Mouse (Mus musculus): ENCODE data around the gene Saa4. TPM values are rescaled to one million over a fixed set of nuclear protein-coding genes. Genes with fewer than 3 reads are reported as not detected.
"Not testable (repeated sequence)": the region's sequence is repeated elsewhere in the genome, so short reads cannot be mapped to it uniquely, and the experiment has no call there.

Gene Saa4
- polyA plus RNA-seq, 1 experiment from 2014 or later, result not detected

- peaks cover 12% of the 10 kb centered on the region for H3K36me3 ChIP-seq (replicated peaks)
- no peak overlapping the region for H3K4me3 ChIP-seq (replicated peaks)
- H3K27me3 ChIP-seq, result no peaks in the 10 kb centered on the region; the same call in 1 of the 2 replicates
- H3K4me2 ChIP-seq, result no peak overlapping the region
- peaks cover 7% of the 10 kb centered on the region for H3K4me1 ChIP-seq
- 76% methylated on average over 6 of the region's 6 CpGs for WGBS
- H3K27ac ChIP-seq, result no peak overlapping the region
- H3K9ac ChIP-seq, result no peak overlapping the region
- no peak for ATAC-seq (ENCODE audit: low FRiP score)
- no peaks in the 10 kb centered on the region for H3K9me3 ChIP-seq
Measured at GRCm38 (mm10) chr7:46712250-46712649, 20.2 kb downstream of the Saa4 start.

GRCm38 (mm10) chr7:46710390-46710844 lies 22.0 kb downstream of the Saa4 start, which contains the start of gene Saal1:
Gene Saal1 (minus strand): TSS chr7:46710680.
- no peaks in the 10 kb centered on the region; the same call in 1 of the 2 replicates for H3K27me3 ChIP-seq
- H3K9ac ChIP-seq, result peak within 1 kb of the TSS; percentile 89
- H3K27ac ChIP-seq, result peak within 1 kb of the TSS; percentile 79
- peaks cover 7% of the 10 kb centered on the region for H3K4me1 ChIP-seq
- H3K4me3 ChIP-seq (replicated peaks), result peak within 1 kb of the TSS; percentile 87
- 0% methylated on average over 38 of the region's 38 CpGs for WGBS
- peak; percentile 96 for ATAC-seq (ENCODE audit: low FRiP score)
- H3K4me2 ChIP-seq, result peak within 1 kb of the TSS; percentile 59
- H3K36me3 ChIP-seq (replicated peaks), result peaks cover 31% of the 10 kb centered on the region
- H3K9me3 ChIP-seq, result no peaks in the 10 kb centered on the region

- H3K4me3 ChIP-seq (replicated peaks), result no peak overlapping the region
- ATAC-seq (ENCODE audit: low FRiP score), result no peak
- 98% methylated on average over 6 of the region's 6 CpGs for WGBS
- peaks cover 96% of the 10 kb centered on the region for H3K36me3 ChIP-seq (replicated peaks)
- no peak overlapping the region for H3K27ac ChIP-seq
- H3K27me3 ChIP-seq, result no peaks in the 10 kb centered on the region
- H3K4me2 ChIP-seq, result no peak overlapping the region
- no peaks in the 10 kb centered on the region for H3K4me1 ChIP-seq
- H3K9ac ChIP-seq, result no peak overlapping the region
- H3K9me3 ChIP-seq, result no peaks in the 10 kb centered on the region
Measured at GRCm38 (mm10) chr7:46700521-46701025, 31.8 kb downstream of the Saa4 start.

GRCm38 (mm10) chr7:46696754-46697153 lies 35.6 kb downstream of the Saa4 start:
- Histone ChIP-seq H3K9me3 (no peaks in the 10 kb centered on the region), H3K36me3 (replicated peaks) (peaks cover 76% of the 10 kb centered on the region), H3K27me3 (no peaks in the 10 kb centered on the region), H3K27ac (no peak overlapping the region), H3K9ac (no peak overlapping the region), H3K4me1 (no peaks in the 10 kb centered on the region), H3K4me2 (no peak overlapping the region), H3K4me3 (replicated peaks) (no peak overlapping the region)
- 90% methylated on average over 1 of the region's 1 CpGs for WGBS
- ATAC-seq (ENCODE audit: low FRiP score), result no peak

GRCm38 (mm10) chr7:46686827-46687226 lies 45.6 kb downstream of the Saa4 start:
- Histone ChIP-seq H3K27me3 (no peaks in the 10 kb centered on the region), H3K4me3 (replicated peaks) (no peak overlapping the region), H3K4me1 (no peaks in the 10 kb centered on the region), H3K9me3 (no peaks in the 10 kb centered on the region), H3K36me3 (replicated peaks) (peaks cover 41% of the 10 kb centered on the region), H3K9ac (no peak overlapping the region), H3K4me2 (no peak overlapping the region), H3K27ac (no peak overlapping the region)
- ATAC-seq (ENCODE audit: low FRiP score), result no peak
- WGBS, result 89% methylated on average over 5 of the region's 5 CpGs

- no peak overlapping the region for H3K9ac ChIP-seq
- H3K4me1 ChIP-seq, result no peaks in the 10 kb centered on the region
- H3K4me2 ChIP-seq, result no peak overlapping the region
- no peaks in the 10 kb centered on the region for H3K9me3 ChIP-seq
- H3K27ac ChIP-seq, result no peak overlapping the region
- no peak overlapping the region for H3K4me3 ChIP-seq (replicated peaks)
- H3K27me3 ChIP-seq, result no peaks in the 10 kb centered on the region
- no peak for ATAC-seq (ENCODE audit: low FRiP score)
- no peaks in the 10 kb centered on the region for H3K36me3 ChIP-seq (replicated peaks)
Measured at GRCm38 (mm10) chr7:46680732-46681131, 51.7 kb downstream of the Saa4 start.

- H3K36me3 ChIP-seq (replicated peaks), result not testable (repeated sequence)
Measured at GRCm38 (mm10) chr7:46679044-46679443, 53.4 kb downstream of the Saa4 start.

GRCm38 (mm10) chr7:46678417-46678816 lies 54.0 kb downstream of the Saa4 start:
- ATAC-seq (ENCODE audit: low FRiP score), result no peak
- H3K27ac ChIP-seq, result no peak overlapping the region
- H3K4me2 ChIP-seq, result no peak overlapping the region
- H3K9me3 ChIP-seq, result no peaks in the 10 kb centered on the region
- H3K4me1 ChIP-seq, result no peaks in the 10 kb centered on the region
- H3K36me3 ChIP-seq (replicated peaks), result no peaks in the 10 kb centered on the region
- H3K4me3 ChIP-seq (replicated peaks), result no peak overlapping the region
- no peak overlapping the region for H3K9ac ChIP-seq
- no peaks in the 10 kb centered on the region for H3K27me3 ChIP-seq
- WGBS, result 90% methylated on average over 3 of the region's 3 CpGs

More at GRCm38 (mm10) chr7:46679044-46679443, 53.4 kb downstream of the Saa4 start:
- H3K4me1 ChIP-seq; H3K9ac ChIP-seq; H3K27me3 ChIP-seq; ATAC-seq (ENCODE audit: low FRiP score); H3K27ac ChIP-seq; H3K4me3 ChIP-seq (replicated peaks); H3K9me3 ChIP-seq; H3K4me2 ChIP-seq: not testable (repeated sequence)
- WGBS, result 85% methylated on average over 7 of the region's 7 CpGs

Other genes with a start within 250 kb of the Saa4 start
- gene Sergef, start 92.8 kb downstream of the Saa4 start, polyA plus RNA-seq (2016; fragmentation: Nextera tagmentation; extraction: Ambion mirVana), result 19.0 and 19.6 TPM in 2 replicates
- 0.63 and 0.76 TPM in 2 replicates for gene Tph1, start 60.1 kb downstream of the Saa4 start, polyA plus RNA-seq (2016; fragmentation: Nextera tagmentation; extraction: Ambion mirVana)
- gene Saal1, start 21.9 kb downstream of the Saa4 start, polyA plus RNA-seq (2016; fragmentation: Nextera tagmentation; extraction: Ambion mirVana), result 37.0 and 37.2 TPM in 2 replicates
- gene Saa3, start 16.9 kb downstream of the Saa4 start, polyA plus RNA-seq (2016; fragmentation: Nextera tagmentation; extraction: Ambion mirVana), result not detected in 2 replicates
- not detected in 2 replicates for gene Saa1, start 10.4 kb upstream of the Saa4 start, polyA plus RNA-seq (2016; fragmentation: Nextera tagmentation; extraction: Ambion mirVana)
- not detected in 2 replicates for gene Saa2, start 19.2 kb upstream of the Saa4 start, polyA plus RNA-seq (2016; fragmentation: Nextera tagmentation; extraction: Ambion mirVana)
- 23.9 and 25.3 TPM in 2 replicates for gene Hps5, start 63.5 kb upstream of the Saa4 start, polyA plus RNA-seq (2016; fragmentation: Nextera tagmentation; extraction: Ambion mirVana)
- 52.6 and 55.4 TPM in 2 replicates for gene Gtf2h1, start 63.5 kb upstream of the Saa4 start, polyA plus RNA-seq (2016; fragmentation: Nextera tagmentation; extraction: Ambion mirVana)
- 1,021 and 1,078 TPM in 2 replicates for gene Ldha, start 108.9 kb upstream of the Saa4 start, polyA plus RNA-seq (2016; fragmentation: Nextera tagmentation; extraction: Ambion mirVana)
- not detected in 2 replicates for gene Ldhc, start 128.6 kb upstream of the Saa4 start, polyA plus RNA-seq (2016; fragmentation: Nextera tagmentation; extraction: Ambion mirVana)
- 344 and 355 TPM in 2 replicates for gene Tsg101, start 187.4 kb upstream of the Saa4 start, polyA plus RNA-seq (2016; fragmentation: Nextera tagmentation; extraction: Ambion mirVana)
- 13.2 and 13.8 TPM in 2 replicates for gene Uevld, start 225.9 kb upstream of the Saa4 start, polyA plus RNA-seq (2016; fragmentation: Nextera tagmentation; extraction: Ambion mirVana)